Mouse (Mus musculus): ENCODE measurements around the gene Adgre4. TPM values are rescaled to one million over a fixed set of nuclear protein-coding genes. Genes with fewer than 3 reads are reported as not detected.
A peak's percentile ranks its signal among the peaks of the same experiment; 100 is the strongest.
"Not testable (repeated sequence)": the region's sequence is repeated elsewhere in the genome, so short reads cannot be mapped to it uniquely, and the experiment has no call there.

The Adgre4 gene
- polyA plus RNA-seq, 2 experiments = 0.18 to 0.33 TPM

DNA sequence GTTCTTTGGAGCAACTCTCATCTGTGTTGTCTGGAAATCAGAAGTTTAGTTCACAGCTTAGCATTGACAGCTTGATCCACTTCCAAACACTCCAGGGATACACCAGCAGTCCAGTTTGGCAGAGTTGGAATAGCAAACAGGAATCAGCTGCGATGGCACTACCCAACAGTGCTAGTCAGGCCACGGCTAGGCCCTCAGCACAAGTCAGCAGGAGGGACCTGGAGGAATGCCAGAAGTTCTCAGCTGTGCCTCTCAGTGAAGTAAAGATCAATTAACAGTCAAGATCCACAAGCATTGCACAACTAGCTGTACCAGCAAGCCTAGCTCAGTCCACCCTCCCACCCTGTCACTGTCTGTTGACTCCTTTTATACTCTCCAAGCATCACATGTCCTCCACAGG is 133.8 kb downstream of the Adgre4 start:
- Histone ChIP-seq H3K27me3 (ENCODE audit: control insufficient read depth, insufficient read depth, low read length) (no peaks in the 10 kb centered on the region), H3K36me3 (ENCODE audit: control insufficient read depth, insufficient read depth, low read length) (no peaks in the 10 kb centered on the region), H3K9ac (ENCODE audit: low read depth, low read length, severe bottlenecking) (no peak overlapping the region), H3K9me3 (ENCODE audit: control insufficient read depth, low read length) (no peaks in the 10 kb centered on the region), H3K4me3 (replicated peaks; ENCODE audit: low read length) (no peak overlapping the region), H3K4me1 (ENCODE audit: control insufficient read depth, insufficient read depth, low read length) (no peaks in the 10 kb centered on the region; the same call in 1 of the 2 replicates), H3K4me2 (replicated peaks; ENCODE audit: low read depth, low read length, severe bottlenecking) (no peak overlapping the region), H3K27ac (replicated peaks; ENCODE audit: low read depth, low read length) (no peak overlapping the region)
- ATAC-seq (ENCODE audit: low FRiP score, low read depth) = no peak
- WGBS = 47% methylated on average over 2 of the region's 2 CpGs
- TF ChIP-seq POLR2A (IDR thresholded peaks at IDR 0.05; ENCODE audit: borderline replicate concordance, extremely low read depth, insufficient read depth, insufficient read length) = no peak
- DNase-seq (ENCODE audit: low spot score) = no peak

- DNase-seq (ENCODE audit: low spot score) (no peak), ATAC-seq (ENCODE audit: low FRiP score, low read depth) (no peak)
- 47% methylated on average over 2 of the region's 2 CpGs for WGBS
- TF ChIP-seq POLR2A (IDR thresholded peaks at IDR 0.05; ENCODE audit: borderline replicate concordance, extremely low read depth, insufficient read depth, insufficient read length) = no peak
- Histone ChIP-seq H3K9ac (ENCODE audit: low read depth, low read length, severe bottlenecking) (no peak overlapping the region), H3K9me3 (ENCODE audit: control insufficient read depth, low read length) (no peaks in the 10 kb centered on the region), H3K27me3 (ENCODE audit: control insufficient read depth, insufficient read depth, low read length) (no peaks in the 10 kb centered on the region), H3K36me3 (ENCODE audit: control insufficient read depth, insufficient read depth, low read length) (no peaks in the 10 kb centered on the region), H3K4me3 (replicated peaks; ENCODE audit: low read length) (no peak overlapping the region), H3K4me2 (replicated peaks; ENCODE audit: low read depth, low read length, severe bottlenecking) (no peak overlapping the region), H3K27ac (replicated peaks; ENCODE audit: low read depth, low read length) (no peak overlapping the region), H3K4me1 (ENCODE audit: control insufficient read depth, insufficient read depth, low read length) (no peaks in the 10 kb centered on the region)
Observed at GRCm38 (mm10) chr17:55884912-55885311, 135.1 kb downstream of the Adgre4 start.

- Histone ChIP-seq H3K9ac (ENCODE audit: low read depth, low read length, severe bottlenecking) (peak overlapping the region; percentile 34; the same call in 1 of the 2 replicates), H3K4me3 (replicated peaks; ENCODE audit: low read length) (peak overlapping the region; percentile 45), H3K27ac (replicated peaks; ENCODE audit: low read depth, low read length) (0 out of 2 replicates have a peak overlapping the region, but pooled peaks have one; percentile 43), H3K4me2 (replicated peaks; ENCODE audit: low read depth, low read length, severe bottlenecking) (peak overlapping the region; percentile 50)
- 10% methylated on average over 6 of the region's 8 CpGs for WGBS
- not testable (repeated sequence) for H3K4me1 ChIP-seq (ENCODE audit: control insufficient read depth, insufficient read depth, low read length); H3K27me3 ChIP-seq (ENCODE audit: control insufficient read depth, insufficient read depth, low read length); H3K36me3 ChIP-seq (ENCODE audit: control insufficient read depth, insufficient read depth, low read length); ATAC-seq (ENCODE audit: low FRiP score, low read depth); H3K9me3 ChIP-seq (ENCODE audit: control insufficient read depth, low read length); DNase-seq (ENCODE audit: low spot score)
Observed at GRCm38 (mm10) chr17:55892406-55892955, 142.7 kb downstream of the Adgre4 start.

DNA sequence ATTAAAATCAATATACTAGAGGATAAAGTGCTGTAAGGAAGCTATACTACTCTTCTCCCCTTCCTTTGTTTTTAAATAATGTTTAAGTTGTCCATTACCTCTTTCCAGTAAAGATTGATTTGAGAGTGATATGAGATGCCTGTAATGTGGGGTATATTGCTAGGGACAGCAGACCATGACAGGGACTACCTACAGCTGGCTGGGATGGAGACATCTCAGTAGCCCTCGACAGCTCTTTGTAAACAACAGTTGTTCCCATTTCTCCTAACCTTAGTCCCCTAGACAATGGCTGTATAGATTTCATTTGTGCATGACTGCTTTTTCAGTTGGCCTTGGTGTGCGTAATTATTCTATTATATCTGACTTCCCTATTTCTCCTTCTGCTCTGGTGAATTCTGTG is 153.3 kb downstream of the Adgre4 start:
- no peak overlapping the region for H3K9ac ChIP-seq (ENCODE audit: low read depth, low read length, severe bottlenecking)
- no peaks in the 10 kb centered on the region for H3K4me1 ChIP-seq (ENCODE audit: control insufficient read depth, insufficient read depth, low read length)
- no peak for DNase-seq (ENCODE audit: low spot score)
- no peak overlapping the region for H3K27ac ChIP-seq (replicated peaks; ENCODE audit: low read depth, low read length)
- H3K27me3 ChIP-seq (ENCODE audit: control insufficient read depth, insufficient read depth, low read length) = no peaks in the 10 kb centered on the region
- H3K36me3 ChIP-seq (ENCODE audit: control insufficient read depth, insufficient read depth, low read length) = peaks cover 3% of the 10 kb centered on the region
- no peak for TF ChIP-seq POLR2A (IDR thresholded peaks at IDR 0.05; ENCODE audit: borderline replicate concordance, extremely low read depth, insufficient read depth, insufficient read length)
- peaks cover 14% of the 10 kb centered on the region for H3K9me3 ChIP-seq (ENCODE audit: control insufficient read depth, low read length)
- H3K4me3 ChIP-seq (replicated peaks; ENCODE audit: low read length) = no peak overlapping the region
- no peak for ATAC-seq (ENCODE audit: low FRiP score, low read depth)
- H3K4me2 ChIP-seq (replicated peaks; ENCODE audit: low read depth, low read length, severe bottlenecking) = no peak overlapping the region
- 74% methylated on average over 2 of the region's 2 CpGs for WGBS

Other genes with a start within 250 kb of the Adgre4 start
- not detected in 2 replicates for gene Vmn2r118, start 124.8 kb upstream of the Adgre4 start, polyA plus RNA-seq (2012; rRNA removed)
- not detected in 2 replicates for gene Vmn2r118, start 124.8 kb upstream of the Adgre4 start, polyA plus RNA-seq (2014; fragmentation: Nextera tagmentation; extraction: Ambion mirVana)
- 16.8 and 18.3 TPM in 2 replicates for gene Pot1b, start 37.4 kb upstream of the Adgre4 start, polyA plus RNA-seq (2012; rRNA removed)
- 6.9 and 7.9 TPM in 2 replicates for gene Pot1b, start 37.4 kb upstream of the Adgre4 start, polyA plus RNA-seq (2014; fragmentation: Nextera tagmentation; extraction: Ambion mirVana)
- 2.1 and 3.5 TPM in 2 replicates for gene Zfp119a, start 128.9 kb downstream of the Adgre4 start, polyA plus RNA-seq (2012; rRNA removed)
- 10.3 and 11.4 TPM in 2 replicates for gene Zfp119a, start 128.9 kb downstream of the Adgre4 start, polyA plus RNA-seq (2014; fragmentation: Nextera tagmentation; extraction: Ambion mirVana)
- gene Zfp959, start 142.1 kb downstream of the Adgre4 start, polyA plus RNA-seq (2012; rRNA removed) = 5.3 and 7.6 TPM in 2 replicates
- 11.1 and 12.1 TPM in 2 replicates for gene Zfp959, start 142.1 kb downstream of the Adgre4 start, polyA plus RNA-seq (2014; fragmentation: Nextera tagmentation; extraction: Ambion mirVana)
- 1.9 and 3.5 TPM in 2 replicates for gene Zfp119b, start 199.5 kb downstream of the Adgre4 start, polyA plus RNA-seq (2012; rRNA removed)
- 7.1 and 8.3 TPM in 2 replicates for gene Zfp119b, start 199.5 kb downstream of the Adgre4 start, polyA plus RNA-seq (2014; fragmentation: Nextera tagmentation; extraction: Ambion mirVana)
- gene Ebi3, start 202.7 kb downstream of the Adgre4 start, polyA plus RNA-seq (2012; rRNA removed) = 2.3 and 2.8 TPM in 2 replicates
- 1.7 and 2.2 TPM in 2 replicates for gene Ebi3, start 202.7 kb downstream of the Adgre4 start, polyA plus RNA-seq (2014; fragmentation: Nextera tagmentation; extraction: Ambion mirVana)
- gene Yju2, start 209.1 kb downstream of the Adgre4 start, polyA plus RNA-seq (2012; rRNA removed) = 9.3 and 13.3 TPM in 2 replicates
- 16.7 and 19.2 TPM in 2 replicates for gene Yju2, start 209.1 kb downstream of the Adgre4 start, polyA plus RNA-seq (2014; fragmentation: Nextera tagmentation; extraction: Ambion mirVana)
- 58.0 and 77.5 TPM in 2 replicates for gene Shd, start 220.5 kb downstream of the Adgre4 start, polyA plus RNA-seq (2012; rRNA removed)
- 25.8 and 33.7 TPM in 2 replicates for gene Shd, start 220.5 kb downstream of the Adgre4 start, polyA plus RNA-seq (2014; fragmentation: Nextera tagmentation; extraction: Ambion mirVana)
- 27.5 and 29.4 TPM in 2 replicates for gene Fsd1, start 236.5 kb downstream of the Adgre4 start, polyA plus RNA-seq (2012; rRNA removed)
- gene Fsd1, start 236.5 kb downstream of the Adgre4 start, polyA plus RNA-seq (2014; fragmentation: Nextera tagmentation; extraction: Ambion mirVana) = 14.2 and 18.7 TPM in 2 replicates